Mouse (Mus musculus) erythroblast, embryonic 14.5 days (primary cell): ENCODE results near the gene Cd36. TPM values are rescaled to one million over a fixed set of nuclear protein-coding genes. Genes with fewer than 3 reads are reported as not detected.

Experiments used
- H3K27me3 ChIP-seq: 2 replicates; pipeline ENCODE4 v1.6.1; 2012; ENCODE audit warnings: inconsistent platforms; ENCODE audit not compliant: control insufficient read depth
- H3K36me3 ChIP-seq: 2 replicates; pipeline ENCODE4 v1.6.1; 2012; ENCODE audit warnings: mild to moderate bottlenecking, inconsistent platforms; ENCODE audit not compliant: control insufficient read depth
- H3K4me1 ChIP-seq: 2 replicates; pipeline ENCODE4 v1.6.1; 2012; ENCODE audit warnings: inconsistent platforms; ENCODE audit not compliant: control insufficient read depth
- H3K4me3 ChIP-seq: replicated peaks from 2 replicates; pipeline ENCODE3; 2012; ENCODE audit warnings: moderate library complexity, mild to moderate bottlenecking, inconsistent platforms
- H3K9me3 ChIP-seq: 2 replicates; pipeline ENCODE4 v1.6.1; 2012; ENCODE audit warnings: low read length, inconsistent platforms, mixed read lengths; ENCODE audit not compliant: control insufficient read depth
- GATA1 ChIP-seq: IDR thresholded peaks from 2 replicates; pipeline ENCODE4 v1.6.1; 2012; ENCODE audit warnings: low read length, inconsistent platforms, mixed read lengths
- TAL1 ChIP-seq: IDR thresholded peaks from 3 replicates; pipeline ENCODE4 v1.6.1; 2012; ENCODE audit warnings: low read length, inconsistent platforms, mixed read lengths
- polyA plus RNA-seq: library from polyadenylated mRNA; stranded (reverse); fragments of >175 nt; gene quantifications from 2 replicates; pipeline ENCODE4 v1.2.3, GENCODE M21; 2012

Cd36 gene
- polyA plus RNA-seq, 1 experiment, result 0.12 TPM

DNA sequence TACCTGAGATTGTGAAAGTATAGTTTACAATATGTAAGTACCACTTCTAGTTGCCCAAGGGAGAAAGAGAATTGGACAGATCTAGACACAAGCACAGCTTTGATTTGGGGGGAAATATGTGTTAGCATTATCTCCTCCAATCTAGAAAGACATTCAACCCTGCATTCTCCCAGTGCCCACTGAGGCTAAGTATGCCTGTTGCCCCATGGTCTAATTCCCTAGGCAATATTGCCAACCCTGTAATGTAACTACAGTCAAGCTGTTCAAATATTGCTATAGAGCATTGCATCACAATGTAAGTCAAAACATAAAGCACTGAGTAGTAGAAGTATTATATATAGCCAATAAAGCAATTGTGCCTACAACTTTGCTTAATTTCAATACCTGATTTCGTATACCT lies 40.3 kb downstream of the Cd36 start:
- H3K27me3 ChIP-seq, result no peaks in the 10 kb centered on the region
- H3K4me3 ChIP-seq, result no peak overlapping the region
- no peak for TF ChIP-seq TAL1
- TF ChIP-seq GATA1, result no peak
- H3K4me1 ChIP-seq, result no peaks in the 10 kb centered on the region
- no peaks in the 10 kb centered on the region for H3K9me3 ChIP-seq
- no peaks in the 10 kb centered on the region for H3K36me3 ChIP-seq

DNA sequence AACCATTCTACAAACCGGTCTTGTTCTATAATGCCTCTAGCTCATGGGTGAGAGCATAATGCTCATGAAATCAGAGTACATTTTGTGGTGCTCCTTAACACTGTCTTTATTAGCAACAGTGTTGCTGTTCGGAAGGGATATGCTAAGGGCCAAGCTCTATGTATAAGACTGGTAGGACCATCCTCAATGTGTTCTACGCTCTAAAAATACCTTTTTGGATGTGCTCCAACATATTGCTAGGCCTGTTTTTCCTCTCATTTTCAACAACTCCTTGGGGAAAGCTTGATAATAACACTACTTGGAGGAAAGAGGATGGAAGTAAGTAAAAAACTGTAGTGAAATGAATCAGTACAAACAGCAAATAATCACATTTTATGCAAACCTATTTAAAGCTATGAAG lies 44.7 kb downstream of the Cd36 start:
- Histone ChIP-seq H3K4me1 (no peaks in the 10 kb centered on the region), H3K9me3 (no peaks in the 10 kb centered on the region), H3K4me3 (no peak overlapping the region), H3K27me3 (no peaks in the 10 kb centered on the region), H3K36me3 (no peaks in the 10 kb centered on the region)
- TF ChIP-seq GATA1, result no peak
- no peak for TF ChIP-seq TAL1

DNA sequence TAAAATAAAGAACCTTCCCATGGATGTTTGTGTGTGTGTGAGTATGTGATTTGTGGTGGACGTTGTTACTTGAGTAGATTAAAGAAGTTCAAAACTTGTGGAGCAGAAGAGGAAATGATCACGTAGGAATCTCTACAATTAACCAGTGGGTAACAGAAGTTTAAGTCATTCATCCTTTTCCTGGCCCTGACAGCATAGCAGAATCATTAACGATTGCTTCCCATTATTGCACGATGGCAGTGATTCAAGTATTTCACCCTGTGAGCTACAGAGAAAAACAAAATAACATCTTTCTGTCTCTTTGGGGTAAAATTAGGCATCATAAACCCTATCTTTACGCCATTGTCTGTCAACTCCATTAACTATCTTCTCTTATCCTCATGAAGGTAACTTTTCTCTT lies 45.3 kb downstream of the Cd36 start:
- no peak overlapping the region for H3K4me3 ChIP-seq
- H3K27me3 ChIP-seq, result no peaks in the 10 kb centered on the region
- no peaks in the 10 kb centered on the region for H3K36me3 ChIP-seq
- H3K4me1 ChIP-seq, result no peaks in the 10 kb centered on the region
- TF ChIP-seq TAL1 (no peak), GATA1 (no peak)
- no peaks in the 10 kb centered on the region for H3K9me3 ChIP-seq

DNA sequence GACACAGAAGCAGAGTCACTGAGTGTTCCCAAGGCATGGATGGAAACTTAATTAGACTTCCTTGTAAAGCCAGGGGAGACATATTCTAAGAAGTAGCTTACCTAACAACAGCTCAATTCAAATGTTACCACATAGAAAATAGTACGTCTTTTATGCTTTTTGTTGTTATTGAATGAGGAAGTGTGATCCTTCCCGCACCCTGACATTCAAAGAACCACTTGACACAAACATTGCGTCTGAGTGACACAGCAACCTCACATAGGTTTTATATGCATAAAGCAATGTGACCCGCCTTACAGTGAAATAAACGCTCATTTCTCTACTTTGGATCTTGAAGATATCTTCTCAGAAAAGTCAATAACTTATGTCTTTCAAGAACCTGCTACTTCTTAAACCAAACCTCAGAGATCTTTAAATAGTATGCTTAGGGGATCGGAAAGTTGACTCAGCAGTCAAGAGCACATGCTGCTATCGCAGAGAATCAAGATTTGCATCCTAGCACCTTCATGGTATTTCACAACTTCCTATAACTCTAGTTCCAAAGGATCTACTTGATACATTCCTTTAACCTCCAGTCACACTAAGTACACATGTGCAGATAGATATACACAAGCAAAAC lies 46.4 kb downstream of the Cd36 start:
- no peaks in the 10 kb centered on the region for H3K9me3 ChIP-seq
- no peaks in the 10 kb centered on the region for H3K36me3 ChIP-seq
- H3K4me1 ChIP-seq, result no peaks in the 10 kb centered on the region
- no peaks in the 10 kb centered on the region for H3K27me3 ChIP-seq
- no peak overlapping the region for H3K4me3 ChIP-seq
- TF ChIP-seq TAL1 (no peak), GATA1 (no peak)

DNA sequence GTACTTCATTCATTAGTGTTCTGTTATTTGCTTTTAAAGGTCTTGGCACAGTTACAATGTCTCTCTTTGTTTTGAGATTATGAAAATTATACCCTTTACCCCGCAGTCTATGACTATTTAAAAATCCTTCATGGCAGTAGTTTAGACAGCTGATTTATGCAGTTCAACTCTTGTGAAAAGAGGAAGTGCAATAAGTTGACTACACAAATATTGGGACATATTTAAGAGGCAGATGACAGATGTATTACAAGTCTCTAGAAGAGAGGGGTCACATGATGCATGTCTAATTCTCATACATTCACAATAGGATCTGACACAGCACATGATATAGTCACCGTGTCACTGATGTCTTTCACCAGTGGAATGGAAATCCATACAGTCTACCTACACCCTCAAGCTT lies 49.1 kb downstream of the Cd36 start:
- Histone ChIP-seq H3K27me3 (no peaks in the 10 kb centered on the region), H3K4me3 (no peak overlapping the region), H3K36me3 (no peaks in the 10 kb centered on the region), H3K4me1 (no peaks in the 10 kb centered on the region), H3K9me3 (no peaks in the 10 kb centered on the region)
- TF ChIP-seq GATA1 (no peak), TAL1 (no peak)

DNA sequence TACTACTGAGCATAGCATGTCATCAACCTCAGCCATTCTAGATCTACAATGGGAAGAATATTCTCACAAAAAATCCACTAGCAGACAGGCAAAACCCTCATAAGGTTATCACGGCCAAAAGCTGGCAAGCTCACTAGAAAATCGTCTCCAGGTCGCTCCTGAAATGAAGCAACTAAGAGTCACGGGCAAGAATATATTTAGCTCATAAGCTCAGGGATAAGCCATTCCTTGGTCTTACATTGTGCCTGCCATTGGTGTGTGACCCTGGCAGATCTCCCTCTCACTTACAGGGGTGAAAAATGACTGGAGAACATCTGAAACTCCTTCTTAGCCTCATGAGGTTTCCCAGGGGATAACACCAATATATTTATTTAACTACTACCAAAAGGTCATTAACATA lies 52.2 kb downstream of the Cd36 start:
- no peaks in the 10 kb centered on the region for H3K36me3 ChIP-seq
- H3K27me3 ChIP-seq, result no peaks in the 10 kb centered on the region
- no peaks in the 10 kb centered on the region for H3K9me3 ChIP-seq
- H3K4me3 ChIP-seq, result no peak overlapping the region
- TF ChIP-seq GATA1, result no peak
- no peak for TF ChIP-seq TAL1
- peaks cover under 1% of the 10 kb centered on the region; the same call in 1 of the 2 replicates for H3K4me1 ChIP-seq

DNA sequence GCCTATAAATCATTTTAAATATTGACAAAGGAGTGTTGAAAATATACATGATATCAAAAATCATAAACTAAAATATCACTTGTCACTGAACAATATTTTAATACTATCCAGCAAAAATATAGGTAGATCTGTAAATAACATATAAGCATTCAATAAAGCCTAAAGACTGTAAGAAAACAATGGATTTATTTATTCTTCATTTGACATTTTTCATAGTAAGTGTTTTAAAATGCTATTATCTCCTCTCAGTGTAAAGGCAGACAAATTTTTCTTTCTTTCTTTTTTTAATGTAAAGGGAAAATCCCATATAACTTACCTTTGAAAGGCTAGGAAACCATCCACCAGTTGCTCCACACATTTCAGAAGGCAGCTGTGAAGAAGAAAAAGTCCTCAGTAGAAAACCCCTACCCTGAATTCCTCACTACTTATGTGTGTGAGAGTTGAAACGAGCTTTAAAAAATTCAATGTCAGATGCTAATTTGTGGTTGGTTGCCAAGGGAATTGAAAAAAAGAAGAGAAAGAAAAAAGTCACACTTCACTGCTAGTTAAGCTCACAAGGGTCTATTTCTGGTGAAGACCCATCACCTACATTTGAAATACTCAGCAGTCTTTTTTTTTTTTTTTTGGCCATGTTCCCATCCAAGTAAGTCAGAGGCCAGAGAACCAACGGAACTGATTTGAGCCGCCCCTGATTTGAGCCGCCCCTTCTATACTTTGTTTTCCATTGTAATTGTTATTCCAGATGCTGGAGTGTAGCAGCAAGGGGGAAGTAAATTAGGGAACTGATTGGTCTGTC lies 53.1 kb downstream of the Cd36 start:
- Histone ChIP-seq H3K9me3 (no peaks in the 10 kb centered on the region), H3K4me3 (no peak overlapping the region), H3K36me3 (no peaks in the 10 kb centered on the region), H3K4me1 (peaks cover 3% of the 10 kb centered on the region), H3K27me3 (no peaks in the 10 kb centered on the region)
- TF ChIP-seq TAL1, result no peak
- no peak for TF ChIP-seq GATA1

DNA sequence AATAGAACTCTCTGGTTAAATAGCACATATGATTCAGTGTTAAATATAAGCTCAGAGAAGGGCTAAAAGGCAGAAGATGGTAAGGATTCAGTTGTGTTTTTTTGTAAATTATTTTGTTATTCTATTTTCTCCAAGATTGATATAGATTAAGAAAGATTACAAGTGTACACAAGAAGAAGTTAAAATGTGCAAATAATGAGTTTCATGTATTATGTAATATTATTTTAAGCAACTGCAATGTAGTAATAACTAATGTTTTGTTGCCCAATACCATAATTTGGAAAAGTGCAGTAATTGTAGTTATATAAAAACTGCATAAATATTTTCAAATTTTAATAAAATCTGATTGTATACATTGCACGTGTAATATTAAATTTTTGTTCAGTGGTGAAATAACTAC lies 54.8 kb downstream of the Cd36 start:
- TF ChIP-seq TAL1, result no peak
- no peak for TF ChIP-seq GATA1
- H3K4me1 ChIP-seq, result peaks cover 13% of the 10 kb centered on the region
- H3K9me3 ChIP-seq, result no peaks in the 10 kb centered on the region
- no peaks in the 10 kb centered on the region for H3K36me3 ChIP-seq
- H3K27me3 ChIP-seq, result no peaks in the 10 kb centered on the region
- H3K4me3 ChIP-seq, result no peak overlapping the region

DNA sequence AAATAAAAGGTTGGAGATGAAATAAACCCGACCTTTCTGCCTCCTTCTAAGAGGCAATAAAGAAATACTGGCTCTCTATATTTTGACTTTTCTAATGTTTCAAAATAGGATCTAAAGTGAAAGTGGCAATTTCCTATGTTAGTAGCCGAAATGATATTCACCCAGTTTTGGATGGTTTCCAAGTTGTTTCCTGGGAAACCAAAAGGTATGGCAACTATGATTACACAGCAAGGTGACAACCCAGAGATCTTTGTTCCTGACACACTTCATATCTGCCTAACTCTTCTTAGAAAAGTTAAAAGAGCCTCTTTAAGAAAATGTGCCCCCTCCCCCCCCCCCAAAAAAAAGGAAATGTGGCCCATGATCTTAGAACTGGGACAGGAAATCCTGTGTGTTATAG lies 58.1 kb downstream of the Cd36 start:
- H3K27me3 ChIP-seq, result no peaks in the 10 kb centered on the region
- no peak overlapping the region for H3K4me3 ChIP-seq
- peaks cover 20% of the 10 kb centered on the region for H3K4me1 ChIP-seq
- TF ChIP-seq GATA1 (no peak), TAL1 (no peak)
- H3K9me3 ChIP-seq, result no peaks in the 10 kb centered on the region
- no peaks in the 10 kb centered on the region for H3K36me3 ChIP-seq
